Mouse (Mus musculus) hindbrain, embryonic 16.5 days (tissue): ENCODE data around the gene Cadm2. TPM values are rescaled to one million over a fixed set of nuclear protein-coding genes. Genes with fewer than 3 reads are reported as not detected.

ENCODE experiments used
- ATAC-seq: fragments of 200-750 bp; cut with Nextera tagmentation; 2 replicates; pipeline ENCODE4 v1.8.0; 2017; ENCODE audit warnings: moderate TSS enrichment, moderate library complexity
- H3K27ac ChIP-seq: fragments of 300-500 bp; sonication (generic); 2 replicates; pipeline ENCODE4 v1.5.1; 2014; ENCODE audit warnings: low read depth, mild to moderate bottlenecking, control low read depth, low read length, moderate library complexity
- H3K27me3 ChIP-seq: fragments of 300-500 bp; sonication (generic); replicated peaks from 2 replicates; pipeline ENCODE4 v1.6.1; 2014; ENCODE audit warnings: low read length; ENCODE audit not compliant: control insufficient read depth, insufficient read depth
- H3K36me3 ChIP-seq: fragments of 300-500 bp; sonication (generic); 2 replicates; pipeline ENCODE4 v1.6.1; 2014; ENCODE audit warnings: mild to moderate bottlenecking, low read length, moderate library complexity, mixed read lengths; ENCODE audit not compliant: control insufficient read depth, insufficient read depth
- H3K4me1 ChIP-seq: fragments of 300-500 bp; sonication (generic); 2 replicates; pipeline ENCODE4 v1.6.1; 2014; ENCODE audit warnings: low read depth, low read length; ENCODE audit not compliant: control insufficient read depth, insufficient read depth
- H3K4me2 ChIP-seq: fragments of 300-500 bp; sonication (generic); 2 replicates; pipeline ENCODE4 v1.6.1; 2014; ENCODE audit warnings: mild to moderate bottlenecking, low read length, control low read depth, moderate library complexity
- H3K4me3 ChIP-seq: fragments of 300-500 bp; sonication (generic); 2 replicates; pipeline ENCODE4 v1.5.1; 2014; ENCODE audit warnings: mild to moderate bottlenecking, low read length, control low read depth, moderate library complexity
- H3K9ac ChIP-seq: fragments of 300-500 bp; sonication (generic); 2 replicates; pipeline ENCODE4 v1.6.1; 2014; ENCODE audit warnings: low read depth, mild to moderate bottlenecking, control low read depth, low read length, moderate library complexity
- H3K9me3 ChIP-seq: fragments of 300-500 bp; sonication (generic); 2 replicates; pipeline ENCODE4 v1.6.1; 2014; ENCODE audit warnings: mild to moderate bottlenecking, low read length, moderate library complexity; ENCODE audit not compliant: control insufficient read depth
- WGBS: fragments of 180-500 bp; shearing (Covaris S2); extraction: QIAGEN DNeasy Blood & Tissue Kit; methylation state at CpG from one replicate; pipeline ENCODE4 v1.1.7; 2014; 5-methylcytosine and 5-hydroxymethylcytosine counted together
- polyA plus RNA-seq: library from polyadenylated mRNA; unstranded; fragments of >200 nt; fragmentation: Nextera tagmentation; extraction: Ambion mirVana; gene quantifications from 2 replicates; pipeline ENCODE4 v1.2.1, GENCODE M21; 2015

Gene Cadm2
- polyA plus RNA-seq, 1 experiment from 2014 or later, result 33.6 TPM

- H3K4me2 ChIP-seq, result peak overlapping the region; percentile 42
- WGBS, result 11% methylated on average over 7 of the region's 7 CpGs
- no peaks in the 10 kb centered on the region for H3K9me3 ChIP-seq
- peak; percentile 68 for ATAC-seq
- H3K27me3 ChIP-seq, result no peaks in the 10 kb centered on the region
- peaks cover 11% of the 10 kb centered on the region for H3K4me1 ChIP-seq
- peak overlapping the region; percentile 48; the same call in 1 of the 2 replicates for H3K27ac ChIP-seq
- H3K36me3 ChIP-seq, result no peaks in the 10 kb centered on the region
- peak overlapping the region; percentile 6; the same call in 1 of the 2 replicates for H3K4me3 ChIP-seq
- no peak overlapping the region for H3K9ac ChIP-seq
These were observed 9.6 kb downstream of the Cadm2 start for GRCm38 (mm10) chr16:67610904-67611681.

- Histone ChIP-seq H3K9ac (no peak overlapping the region), H3K4me3 (no peak overlapping the region), H3K9me3 (no peaks in the 10 kb centered on the region), H3K4me1 (peaks cover 11% of the 10 kb centered on the region), H3K36me3 (no peaks in the 10 kb centered on the region), H3K27me3 (no peaks in the 10 kb centered on the region), H3K27ac (no peak overlapping the region), H3K4me2 (no peak overlapping the region)
- WGBS, result 75% methylated on average over 4 of the region's 4 CpGs
- ATAC-seq, result no peak
These were observed 11.6 kb downstream of the Cadm2 start for GRCm38 (mm10) chr16:67609116-67609515.

GRCm38 (mm10) chr16:67608499-67608898 lies 12.2 kb downstream of the Cadm2 start:
- no peak overlapping the region for H3K27ac ChIP-seq
- no peaks in the 10 kb centered on the region for H3K27me3 ChIP-seq
- H3K36me3 ChIP-seq, result no peaks in the 10 kb centered on the region
- H3K9ac ChIP-seq, result no peak overlapping the region
- no peak overlapping the region for H3K4me3 ChIP-seq
- 81% methylated on average over 3 of the region's 3 CpGs for WGBS
- H3K4me2 ChIP-seq, result no peak overlapping the region
- H3K9me3 ChIP-seq, result no peaks in the 10 kb centered on the region
- peaks cover 8% of the 10 kb centered on the region for H3K4me1 ChIP-seq
- no peak for ATAC-seq

- ATAC-seq, result no peak
- H3K36me3 ChIP-seq, result no peaks in the 10 kb centered on the region
- no peaks in the 10 kb centered on the region for H3K9me3 ChIP-seq
- no peak overlapping the region for H3K4me2 ChIP-seq
- 64% methylated on average over 6 of the region's 6 CpGs for WGBS
- no peak overlapping the region for H3K27ac ChIP-seq
- no peak overlapping the region for H3K4me3 ChIP-seq
- peaks cover 4% of the 10 kb centered on the region for H3K4me1 ChIP-seq
- H3K9ac ChIP-seq, result no peak overlapping the region
- H3K27me3 ChIP-seq, result no peaks in the 10 kb centered on the region
These were observed 15.0 kb downstream of the Cadm2 start for GRCm38 (mm10) chr16:67605661-67606060.

- H3K36me3 ChIP-seq, result no peaks in the 10 kb centered on the region
- no peak overlapping the region for H3K27ac ChIP-seq
- H3K4me2 ChIP-seq, result no peak overlapping the region
- H3K9ac ChIP-seq, result no peak overlapping the region
- no peaks in the 10 kb centered on the region for H3K9me3 ChIP-seq
- no peak for ATAC-seq
- H3K4me1 ChIP-seq, result no peaks in the 10 kb centered on the region
- no peak overlapping the region for H3K4me3 ChIP-seq
- no peaks in the 10 kb centered on the region for H3K27me3 ChIP-seq
- 52% methylated on average over 9 of the region's 9 CpGs for WGBS
These were observed 20.7 kb downstream of the Cadm2 start for GRCm38 (mm10) chr16:67599981-67600380.

- Histone ChIP-seq H3K4me3 (no peak overlapping the region), H3K9ac (no peak overlapping the region), H3K36me3 (no peaks in the 10 kb centered on the region), H3K27me3 (no peaks in the 10 kb centered on the region), H3K4me1 (no peaks in the 10 kb centered on the region), H3K27ac (no peak overlapping the region), H3K9me3 (no peaks in the 10 kb centered on the region), H3K4me2 (no peak overlapping the region)
- peak; percentile 68; the same call in 1 of the 2 replicates for ATAC-seq
- 74% methylated on average over 4 of the region's 4 CpGs for WGBS
These were observed 21.9 kb downstream of the Cadm2 start for GRCm38 (mm10) chr16:67598841-67599240.

- no peak overlapping the region for H3K4me3 ChIP-seq
- ATAC-seq, result no peak
- no peaks in the 10 kb centered on the region for H3K9me3 ChIP-seq
- H3K9ac ChIP-seq, result no peak overlapping the region
- no peak overlapping the region for H3K4me2 ChIP-seq
- H3K4me1 ChIP-seq, result no peaks in the 10 kb centered on the region
- H3K27ac ChIP-seq, result no peak overlapping the region
- 86% methylated on average over 6 of the region's 6 CpGs for WGBS
- H3K27me3 ChIP-seq, result no peaks in the 10 kb centered on the region
- H3K36me3 ChIP-seq, result no peaks in the 10 kb centered on the region
These were observed 29.7 kb downstream of the Cadm2 start for GRCm38 (mm10) chr16:67591015-67591414.

GRCm38 (mm10) chr16:67578842-67579517 lies 41.7 kb downstream of the Cadm2 start:
- Histone ChIP-seq H3K9ac (no peak overlapping the region), H3K36me3 (no peaks in the 10 kb centered on the region), H3K9me3 (no peaks in the 10 kb centered on the region), H3K4me2 (no peak overlapping the region), H3K4me3 (no peak overlapping the region), H3K4me1 (no peaks in the 10 kb centered on the region), H3K27me3 (no peaks in the 10 kb centered on the region), H3K27ac (no peak overlapping the region)
- WGBS, result 79% methylated on average over 11 of the region's 11 CpGs
- ATAC-seq, result 0 out of 2 replicates have a peak, but pooled peaks have one; percentile 30

GRCm38 (mm10) chr16:67575557-67575956 lies 45.2 kb downstream of the Cadm2 start:
- ATAC-seq, result no peak
- no peaks in the 10 kb centered on the region for H3K36me3 ChIP-seq
- H3K4me3 ChIP-seq, result no peak overlapping the region
- H3K4me1 ChIP-seq, result no peaks in the 10 kb centered on the region
- H3K27me3 ChIP-seq, result no peaks in the 10 kb centered on the region
- H3K4me2 ChIP-seq, result no peak overlapping the region
- no peak overlapping the region for H3K9ac ChIP-seq
- 65% methylated on average over 5 of the region's 5 CpGs for WGBS
- no peaks in the 10 kb centered on the region for H3K9me3 ChIP-seq
- no peak overlapping the region for H3K27ac ChIP-seq
